Mouse (Mus musculus) forebrain, embryonic 16.5 days (tissue): ENCODE data around the gene Zscan5b. TPM values are rescaled to one million over a fixed set of nuclear protein-coding genes. Genes with fewer than 3 reads are reported as not detected.
"Not testable (repeated sequence)": the region's sequence is repeated elsewhere in the genome, so short reads cannot be mapped to it uniquely, and the experiment has no call there.

Source experiments
- ATAC-seq: fragments of 200-750 bp; cut with Nextera tagmentation; 2 replicates; pipeline ENCODE4 v1.8.0; 2017; ENCODE audit warnings: mild to moderate bottlenecking, moderate library complexity
- H3K27ac ChIP-seq: fragments of 300-500 bp; sonication (generic); 2 replicates; pipeline ENCODE4 v1.5.1; 2014; ENCODE audit warnings: low read length, control low read depth
- H3K27me3 ChIP-seq: fragments of 300-500 bp; sonication (generic); replicated peaks from 2 replicates; pipeline ENCODE4 v1.6.1; 2014; ENCODE audit warnings: low read length; ENCODE audit not compliant: control insufficient read depth, insufficient read depth
- H3K36me3 ChIP-seq: fragments of 300-500 bp; sonication (generic); 2 replicates; pipeline ENCODE4 v1.6.1; 2014; ENCODE audit not compliant: control insufficient read depth, insufficient read depth
- H3K4me1 ChIP-seq: fragments of 300-500 bp; sonication (generic); replicated peaks from 2 replicates; pipeline ENCODE4 v1.6.1; 2014; ENCODE audit warnings: low read length; ENCODE audit not compliant: control insufficient read depth, insufficient read depth
- H3K4me2 ChIP-seq: fragments of 300-500 bp; sonication (generic); 2 replicates; pipeline ENCODE4 v1.6.1; 2014; ENCODE audit warnings: mild to moderate bottlenecking, low read length, control low read depth
- H3K4me3 ChIP-seq: fragments of 300-500 bp; sonication (generic); replicated peaks from 2 replicates; pipeline ENCODE4 v1.5.1; 2014; ENCODE audit warnings: mild to moderate bottlenecking, low read length, control low read depth
- H3K9ac ChIP-seq: fragments of 300-500 bp; sonication (generic); replicated peaks from 2 replicates; pipeline ENCODE4 v1.6.1; 2014; ENCODE audit warnings: low read depth, low read length, control low read depth
- H3K9me3 ChIP-seq: fragments of 300-500 bp; sonication (generic); 2 replicates; pipeline ENCODE4 v1.6.1; 2016; ENCODE audit warnings: low read length; ENCODE audit not compliant: control insufficient read depth
- WGBS: fragments of 180-500 bp; shearing (Covaris S2); extraction: QIAGEN DNeasy Blood & Tissue Kit; methylation state at CpG from one replicate; pipeline ENCODE4 v1.1.7; 2014; 5-methylcytosine and 5-hydroxymethylcytosine counted together
- polyA plus RNA-seq: library from polyadenylated mRNA; unstranded; fragments of >200 nt; fragmentation: Nextera tagmentation; extraction: Ambion mirVana; gene quantifications from 2 replicates; pipeline ENCODE4 v1.2.1, GENCODE M21; 2015

Gene Zscan5b
- polyA plus RNA-seq, 1 experiment from 2014 or later = not detected

- Histone ChIP-seq H3K27me3 (no peaks in the 10 kb centered on the region), H3K4me2 (no peak overlapping the region), H3K4me1 (no peaks in the 10 kb centered on the region), H3K9ac (no peak overlapping the region), H3K36me3 (no peaks in the 10 kb centered on the region), H3K27ac (no peak overlapping the region), H3K9me3 (no peaks in the 10 kb centered on the region), H3K4me3 (no peak overlapping the region)
- ATAC-seq = no peak
- 35% methylated on average over 3 of the region's 3 CpGs for WGBS
Measured at GRCm38 (mm10) chr7:6220147-6220546, 1.9 kb upstream of the Zscan5b start.

- not testable (repeated sequence) for ATAC-seq
Measured at GRCm38 (mm10) chr7:6228491-6228890, 6.4 kb downstream of the Zscan5b start.

GRCm38 (mm10) chr7:6239787-6240186 lies 17.7 kb downstream of the Zscan5b start:
- WGBS = 47% methylated on average over 11 of the region's 11 CpGs
- H3K36me3 ChIP-seq = no peaks in the 10 kb centered on the region
- H3K4me3 ChIP-seq = no peak overlapping the region
- no peaks in the 10 kb centered on the region for H3K27me3 ChIP-seq
- no peaks in the 10 kb centered on the region for H3K9me3 ChIP-seq
- H3K4me2 ChIP-seq = no peak overlapping the region
- no peak overlapping the region for H3K27ac ChIP-seq
- no peak overlapping the region for H3K9ac ChIP-seq
- H3K4me1 ChIP-seq = no peaks in the 10 kb centered on the region
- ATAC-seq = no peak

More at GRCm38 (mm10) chr7:6228491-6228890, 6.4 kb downstream of the Zscan5b start:
- not testable (repeated sequence) for H3K9me3 ChIP-seq, H3K4me2 ChIP-seq, H3K36me3 ChIP-seq, H3K27me3 ChIP-seq, H3K4me3 ChIP-seq, H3K4me1 ChIP-seq, H3K9ac ChIP-seq, H3K27ac ChIP-seq
- WGBS = 52% methylated on average over 8 of the region's 8 CpGs

- not testable (repeated sequence) for H3K27ac ChIP-seq, H3K4me2 ChIP-seq, H3K9me3 ChIP-seq, H3K36me3 ChIP-seq, H3K4me3 ChIP-seq, H3K27me3 ChIP-seq, H3K4me1 ChIP-seq, H3K9ac ChIP-seq, ATAC-seq
- 31% methylated on average over 1 of the region's 1 CpGs for WGBS
Measured at GRCm38 (mm10) chr7:6240841-6241425, 18.9 kb downstream of the Zscan5b start.

- WGBS = 65% methylated on average over 11 of the region's 11 CpGs
- ATAC-seq = no peak
- Histone ChIP-seq H3K9me3 (no peaks in the 10 kb centered on the region), H3K4me1 (no peaks in the 10 kb centered on the region), H3K9ac (no peak overlapping the region), H3K36me3 (no peaks in the 10 kb centered on the region), H3K4me3 (no peak overlapping the region), H3K27me3 (no peaks in the 10 kb centered on the region), H3K27ac (no peak overlapping the region), H3K4me2 (no peak overlapping the region)
Measured at GRCm38 (mm10) chr7:6244361-6245292, 22.5 kb downstream of the Zscan5b start.

GRCm38 (mm10) chr7:6252410-6252809 lies 30.3 kb downstream of the Zscan5b start, which contains the start of gene Epp13:
Gene Epp13 (plus strand): TSS chr7:6252710.
- Histone ChIP-seq H3K4me1 (no peaks in the 10 kb centered on the region), H3K9me3 (no peaks in the 10 kb centered on the region), H3K27ac (no peak within 1 kb of the TSS), H3K4me2 (no peak within 1 kb of the TSS), H3K27me3 (no peaks in the 10 kb centered on the region), H3K9ac (no peak within 1 kb of the TSS), H3K4me3 (no peak within 1 kb of the TSS), H3K36me3 (no peaks in the 10 kb centered on the region)
- 87% methylated on average over 6 of the region's 6 CpGs for WGBS
- ATAC-seq = no peak

GRCm38 (mm10) chr7:6254451-6254850 lies 32.4 kb downstream of the Zscan5b start:
- no peaks in the 10 kb centered on the region for H3K4me1 ChIP-seq
- no peak overlapping the region for H3K9ac ChIP-seq
- H3K27ac ChIP-seq = no peak overlapping the region
- no peak for ATAC-seq
- no peaks in the 10 kb centered on the region for H3K36me3 ChIP-seq
- no peak overlapping the region for H3K4me3 ChIP-seq
- H3K9me3 ChIP-seq = no peaks in the 10 kb centered on the region
- WGBS = 94% methylated on average over 5 of the region's 5 CpGs
- H3K4me2 ChIP-seq = no peak overlapping the region
- no peaks in the 10 kb centered on the region for H3K27me3 ChIP-seq

GRCm38 (mm10) chr7:6257386-6257785 lies 35.3 kb downstream of the Zscan5b start:
- ATAC-seq = no peak
- H3K9me3 ChIP-seq = no peaks in the 10 kb centered on the region
- no peaks in the 10 kb centered on the region for H3K36me3 ChIP-seq
- H3K27ac ChIP-seq = no peak overlapping the region
- H3K27me3 ChIP-seq = no peaks in the 10 kb centered on the region
- WGBS = 84% methylated on average over 4 of the region's 4 CpGs
- no peak overlapping the region for H3K4me2 ChIP-seq
- H3K9ac ChIP-seq = no peak overlapping the region
- H3K4me3 ChIP-seq = no peak overlapping the region
- H3K4me1 ChIP-seq = no peaks in the 10 kb centered on the region

GRCm38 (mm10) chr7:6258232-6259220 lies 36.4 kb downstream of the Zscan5b start:
- no peaks in the 10 kb centered on the region for H3K27me3 ChIP-seq
- no peaks in the 10 kb centered on the region for H3K36me3 ChIP-seq
- no peak overlapping the region for H3K9ac ChIP-seq
- H3K4me2 ChIP-seq = no peak overlapping the region
- no peaks in the 10 kb centered on the region for H3K4me1 ChIP-seq
- no peaks in the 10 kb centered on the region for H3K9me3 ChIP-seq
- ATAC-seq = no peak
- H3K4me3 ChIP-seq = no peak overlapping the region
- WGBS = 37% methylated on average over 16 of the region's 16 CpGs
- H3K27ac ChIP-seq = no peak overlapping the region
